Mouse (Mus musculus) urinary bladder, postnatal 25 days (tissue): ENCODE measurements around the gene Adam12.

Experiments
- DNase-seq: peaks from one replicate; pipeline ENCODE4 v3.0.0; 2022; ENCODE audit warnings: low spot score

Adam12 gene

GRCm38 (mm10) chr7:134231378-134232346 lies at the start of gene Adam12:
TSS of gene Adam12 (minus strand) at chr7:134232146.
- DNase-seq, result no peak

GRCm38 (mm10) chr7:134272956-134273355 lies 41.0 kb upstream of the Adam12 start:
- DNase-seq, result no peak

- no peak for DNase-seq
Observed at GRCm38 (mm10) chr7:134272421-134272820, 40.5 kb upstream of the Adam12 start.

GRCm38 (mm10) chr7:134265783-134266182 lies 33.8 kb upstream of the Adam12 start:
- DNase-seq, result no peak

GRCm38 (mm10) chr7:134263146-134263906 lies 31.4 kb upstream of the Adam12 start:
- DNase-seq, result peak; percentile 68

GRCm38 (mm10) chr7:134261003-134261701 lies 29.2 kb upstream of the Adam12 start:
- DNase-seq, result peak; percentile 13

GRCm38 (mm10) chr7:134250273-134250870 lies 18.4 kb upstream of the Adam12 start:
- no peak for DNase-seq

GRCm38 (mm10) chr7:134248041-134248440 lies 16.1 kb upstream of the Adam12 start:
- no peak for DNase-seq

- no peak for DNase-seq
Observed at GRCm38 (mm10) chr7:134246624-134247023, 14.7 kb upstream of the Adam12 start.

- DNase-seq, result no peak
Observed at GRCm38 (mm10) chr7:134242773-134243172, 10.8 kb upstream of the Adam12 start.

- no peak for DNase-seq
Observed at GRCm38 (mm10) chr7:134241212-134241611, 9.3 kb upstream of the Adam12 start.

GRCm38 (mm10) chr7:134240579-134240978 lies 8.6 kb upstream of the Adam12 start:
- DNase-seq, result no peak

GRCm38 (mm10) chr7:134238863-134239262 lies 6.9 kb upstream of the Adam12 start:
- no peak for DNase-seq

GRCm38 (mm10) chr7:134237356-134237755 lies 5.4 kb upstream of the Adam12 start:
- no peak for DNase-seq

- DNase-seq, result no peak
Observed at GRCm38 (mm10) chr7:134236727-134237126, 4.8 kb upstream of the Adam12 start.

- DNase-seq, result no peak
Observed at GRCm38 (mm10) chr7:134235552-134235951, 3.6 kb upstream of the Adam12 start.

GRCm38 (mm10) chr7:134230708-134231107 lies 1.2 kb downstream of the Adam12 start:
- DNase-seq, result no peak

GRCm38 (mm10) chr7:134229899-134230298 lies 2.0 kb downstream of the Adam12 start:
- no peak for DNase-seq

GRCm38 (mm10) chr7:134227773-134228455 lies 4.0 kb downstream of the Adam12 start:
- no peak for DNase-seq

- DNase-seq, result no peak
Observed at GRCm38 (mm10) chr7:134227101-134227500, 4.8 kb downstream of the Adam12 start.

GRCm38 (mm10) chr7:134226231-134226630 lies 5.7 kb downstream of the Adam12 start:
- DNase-seq, result no peak
